Mouse (Mus musculus): ENCODE data around the gene Sh3d19.
A peak's percentile ranks its signal among the peaks of the same experiment; 100 is the strongest.

Gene Sh3d19

GRCm38 (mm10) chr3:86025341-86026137 lies 54.6 kb downstream of the Sh3d19 start:
- no peak for DNase-seq (ENCODE audit: extremely low read depth, low read depth, low spot score)

- no peak for DNase-seq (ENCODE audit: extremely low read depth, low read depth, low spot score)
Measured at GRCm38 (mm10) chr3:86028658-86029375, 57.9 kb downstream of the Sh3d19 start.

GRCm38 (mm10) chr3:86030566-86030965 lies 59.7 kb downstream of the Sh3d19 start:
- DNase-seq (ENCODE audit: extremely low read depth, low read depth, low spot score) = no peak

GRCm38 (mm10) chr3:86033455-86034090 lies 62.7 kb downstream of the Sh3d19 start:
- DNase-seq (ENCODE audit: extremely low read depth, low read depth, low spot score) = no peak

- no peak for DNase-seq (ENCODE audit: extremely low read depth, low read depth, low spot score)
Measured at GRCm38 (mm10) chr3:86037926-86038484, 67.1 kb downstream of the Sh3d19 start.

GRCm38 (mm10) chr3:86038648-86039047 lies 67.7 kb downstream of the Sh3d19 start:
- DNase-seq (ENCODE audit: extremely low read depth, low read depth, low spot score) = peak; percentile 80

- no peak for DNase-seq (ENCODE audit: extremely low read depth, low read depth, low spot score)
Measured at GRCm38 (mm10) chr3:86040286-86041201, 69.6 kb downstream of the Sh3d19 start.

GRCm38 (mm10) chr3:86047686-86048408 lies 76.9 kb downstream of the Sh3d19 start:
- no peak for DNase-seq (ENCODE audit: extremely low read depth, low read depth, low spot score)

GRCm38 (mm10) chr3:86049041-86049440 lies 78.1 kb downstream of the Sh3d19 start:
- DNase-seq (ENCODE audit: extremely low read depth, low read depth, low spot score) = no peak

GRCm38 (mm10) chr3:86056678-86057077 lies 85.8 kb downstream of the Sh3d19 start:
- DNase-seq (ENCODE audit: extremely low read depth, low read depth, low spot score) = no peak

GRCm38 (mm10) chr3:86057436-86058095 lies 86.7 kb downstream of the Sh3d19 start:
- no peak for DNase-seq (ENCODE audit: extremely low read depth, low read depth, low spot score)

GRCm38 (mm10) chr3:86069646-86070250 lies 98.8 kb downstream of the Sh3d19 start:
- no peak for DNase-seq (ENCODE audit: extremely low read depth, low read depth, low spot score)

GRCm38 (mm10) chr3:86070799-86071198 lies 99.9 kb downstream of the Sh3d19 start:
- DNase-seq (ENCODE audit: extremely low read depth, low read depth, low spot score) = peak; percentile 18

GRCm38 (mm10) chr3:86072066-86072465 lies 101.2 kb downstream of the Sh3d19 start:
- DNase-seq (ENCODE audit: extremely low read depth, low read depth, low spot score) = no peak

- DNase-seq (ENCODE audit: extremely low read depth, low read depth, low spot score) = no peak
Measured at GRCm38 (mm10) chr3:86072889-86073288, 102.0 kb downstream of the Sh3d19 start.

GRCm38 (mm10) chr3:86075593-86075992 lies 104.7 kb downstream of the Sh3d19 start:
- DNase-seq (ENCODE audit: extremely low read depth, low read depth, low spot score) = no peak

GRCm38 (mm10) chr3:86076511-86077283 lies 105.8 kb downstream of the Sh3d19 start:
- no peak for DNase-seq (ENCODE audit: extremely low read depth, low read depth, low spot score)

- no peak for DNase-seq (ENCODE audit: extremely low read depth, low read depth, low spot score)
Measured at GRCm38 (mm10) chr3:86083051-86083450, 112.1 kb downstream of the Sh3d19 start.
